Mouse (Mus musculus): Measurements from ENCODE around the gene Ddx27.

Gene Ddx27

GRCm38 (mm10) chr2:167030507-167030906, 15.5 kb downstream of the Ddx27 start:
- no peak for DNase-seq

GRCm38 (mm10) chr2:167037710-167038109, 22.7 kb downstream of the Ddx27 start:
- DNase-seq, result no peak

- no peak for DNase-seq
Measured at GRCm38 (mm10) chr2:167038297-167038696, 23.3 kb downstream of the Ddx27 start.

GRCm38 (mm10) chr2:167038716-167039115, 23.7 kb downstream of the Ddx27 start:
- no peak for DNase-seq

- no peak for DNase-seq
Measured at GRCm38 (mm10) chr2:167039386-167039785, 24.4 kb downstream of the Ddx27 start.

GRCm38 (mm10) chr2:167043400-167044121, 28.6 kb downstream of the Ddx27 start:
- no peak for DNase-seq

- DNase-seq, result no peak
Measured at GRCm38 (mm10) chr2:167048223-167048622, 33.2 kb downstream of the Ddx27 start.

- DNase-seq, result no peak
Measured at GRCm38 (mm10) chr2:167048698-167049358, 33.8 kb downstream of the Ddx27 start.

- DNase-seq, result no peak
Measured at GRCm38 (mm10) chr2:167053127-167053844, 38.3 kb downstream of the Ddx27 start.

- DNase-seq, result peak; percentile 73
Measured at GRCm38 (mm10) chr2:167055386-167055785, 40.4 kb downstream of the Ddx27 start.

GRCm38 (mm10) chr2:167056210-167056941, 41.4 kb downstream of the Ddx27 start:
- DNase-seq, result peak; percentile 24

- no peak for DNase-seq
Measured at GRCm38 (mm10) chr2:167056942-167057323, 41.9 kb downstream of the Ddx27 start.

- DNase-seq, result peak; percentile 82
Measured at GRCm38 (mm10) chr2:167058201-167058600, 43.2 kb downstream of the Ddx27 start.

- no peak for DNase-seq
Measured at GRCm38 (mm10) chr2:167058814-167059387, 43.9 kb downstream of the Ddx27 start.

GRCm38 (mm10) chr2:167059536-167059935, 44.5 kb downstream of the Ddx27 start:
- DNase-seq, result no peak

GRCm38 (mm10) chr2:167059960-167060359, 45.0 kb downstream of the Ddx27 start:
- peak; percentile 82 for DNase-seq

GRCm38 (mm10) chr2:167060360-167060759, 45.4 kb downstream of the Ddx27 start:
- no peak for DNase-seq

GRCm38 (mm10) chr2:167060761-167061160, 45.8 kb downstream of the Ddx27 start:
- no peak for DNase-seq

- DNase-seq, result peak; percentile 41
Measured at GRCm38 (mm10) chr2:167061381-167062034, 46.5 kb downstream of the Ddx27 start.

- peak; percentile 96 for DNase-seq
Measured at GRCm38 (mm10) chr2:167062497-167062911, 47.5 kb downstream of the Ddx27 start.

- peak; percentile 98 for DNase-seq
Measured at GRCm38 (mm10) chr2:167062965-167063880, 48.2 kb downstream of the Ddx27 start, which contains the start of gene Znfx1. Gene Znfx1, minus strand, starts transcription at chr2:167063015.

Measured in kidney, adult 9 months (tissue).